Mouse (Mus musculus): ENCODE data around the gene Mylk2.

DNA sequence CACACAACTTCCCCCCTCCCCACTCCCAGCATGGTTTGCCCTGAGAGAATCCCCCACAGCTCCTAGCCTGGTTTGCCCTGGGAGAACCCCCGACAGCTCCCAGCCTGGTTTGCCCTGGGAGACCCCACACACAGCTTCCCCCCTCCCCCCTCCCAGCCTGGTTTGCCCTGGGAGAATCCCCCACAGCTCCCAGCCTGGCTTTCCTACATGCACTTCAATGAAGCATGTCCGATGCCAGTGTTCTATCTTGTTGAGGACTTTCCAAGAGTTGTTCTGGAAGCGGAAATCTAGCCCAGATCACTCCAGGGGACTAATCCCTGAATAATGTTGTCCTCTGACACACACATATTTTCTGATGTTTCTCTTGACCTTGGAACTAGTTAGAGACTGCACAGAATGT, 8.5 kb upstream of the Mylk2 start:
- TF ChIP-seq CTCF (conservative IDR thresholded peaks at IDR 0.05 in 1 of 2, IDR thresholded peaks at IDR 0.05 in 1 of 2; ENCODE audit: low read depth in 2 of 2, low read length in 2 of 2) (no peak), MYC (IDR thresholded peaks at IDR 0.05; ENCODE audit: low read depth, low read length) (no peak), MAX (IDR thresholded peaks at IDR 0.05; ENCODE audit: low read length) (no peak)
